ENCODE assay signal across 8 mouse cellular contexts in the genomic region with DNA sequence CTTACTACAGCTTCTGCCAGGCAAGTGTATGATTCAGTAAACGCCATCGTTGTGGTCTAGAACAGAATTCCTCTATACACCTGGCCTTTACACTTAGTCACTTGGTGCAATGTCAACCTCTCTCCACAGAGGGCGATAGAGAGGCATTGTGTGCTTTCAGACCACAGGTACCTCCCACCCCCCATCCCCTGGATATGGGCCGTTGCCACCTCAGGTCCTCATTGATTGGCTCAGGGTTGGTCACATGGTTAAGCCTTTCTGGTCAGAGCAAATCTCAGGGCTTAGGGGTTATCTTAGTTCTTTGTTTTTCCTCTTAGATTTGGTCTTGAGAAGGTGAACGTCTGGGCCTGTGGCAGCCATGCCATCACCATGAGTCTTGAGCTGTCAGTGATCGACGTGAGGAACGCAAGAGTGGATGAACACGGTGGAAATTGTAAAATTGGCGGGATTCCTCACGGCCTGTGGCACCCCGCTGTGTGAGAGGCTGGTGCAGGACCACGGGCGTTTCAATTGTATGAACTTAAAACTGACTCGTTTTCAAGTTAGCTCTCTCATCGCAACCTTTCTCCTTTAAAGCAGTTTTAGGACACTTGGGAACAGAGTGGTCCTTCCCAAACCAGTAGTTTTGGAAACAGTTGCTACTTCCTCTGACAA. TPM values are rescaled to one million over a fixed set of nuclear protein-coding genes. Genes with fewer than 3 reads are reported as not detected.
DNase-seq lines count a peak whose midpoint lies in the region; ATAC-seq lines count a peak whose summit lies in the region.

No protein-coding gene starts in this region.

- H3K27ac ChIP-seq in forebrain, embryonic 11.5 days (ENCODE audit: low read depth, low read length): no peak overlapping the region
- H3K27ac ChIP-seq in midbrain, embryonic 13.5 days: no peak overlapping the region
- no peak overlapping the region for H3K27ac ChIP-seq in heart, embryonic 12.5 days (ENCODE audit: poor library complexity, severe bottlenecking)

- no peaks in the 10 kb centered on the region; the same call in 1 of the 2 replicates for H3K4me1 ChIP-seq in forebrain, embryonic 11.5 days (replicated peaks; ENCODE audit: control insufficient read depth, insufficient read depth, low read length)
- H3K4me1 ChIP-seq in midbrain, embryonic 13.5 days (replicated peaks): no peaks in the 10 kb centered on the region
- H3K4me1 ChIP-seq in heart, embryonic 12.5 days (replicated peaks): no peaks in the 10 kb centered on the region; the same call in 1 of the 2 replicates

- no peaks in the 10 kb centered on the region for H3K36me3 ChIP-seq in forebrain, embryonic 11.5 days (ENCODE audit: control insufficient read depth, insufficient read depth, low read length)
- no peaks in the 10 kb centered on the region for H3K36me3 ChIP-seq in midbrain, embryonic 13.5 days
- no peaks in the 10 kb centered on the region for H3K36me3 ChIP-seq in heart, embryonic 12.5 days

- 15% methylated on average over 16 of the region's 16 CpGs for WGBS in forebrain, embryonic 11.5 days
- 13% methylated on average over 16 of the region's 16 CpGs for WGBS in midbrain, embryonic 13.5 days
- WGBS in heart, embryonic 12.5 days: 8% methylated on average over 16 of the region's 16 CpGs

- ATAC-seq in CD4-positive, CD25-positive, alpha-beta regulatory T cell, adult 4 months: no peak
- no peak for ATAC-seq in forebrain, embryonic 11.5 days (replicated peaks; ENCODE audit: low FRiP score)
- ATAC-seq in midbrain, embryonic 13.5 days: no peak
- no peak for ATAC-seq in heart, embryonic 12.5 days (ENCODE audit: insufficient number of reproducible peaks, low FRiP score)

- H3K4me3 ChIP-seq in forebrain, embryonic 11.5 days (ENCODE audit: low read depth, low read length): no peak overlapping the region
- no peak overlapping the region for H3K4me3 ChIP-seq in midbrain, embryonic 13.5 days (replicated peaks)
- H3K4me3 ChIP-seq in heart, embryonic 12.5 days: no peak overlapping the region

- H3K4me2 ChIP-seq in forebrain, embryonic 11.5 days (ENCODE audit: low read depth, low read length, severe bottlenecking): peak overlapping the region; percentile 36; the same call in 1 of the 2 replicates
- peak overlapping the region; percentile 32; the same call in 1 of the 2 replicates for H3K4me2 ChIP-seq in midbrain, embryonic 13.5 days (replicated peaks)
- H3K4me2 ChIP-seq in heart, embryonic 12.5 days: no peak overlapping the region

- no peaks in the 10 kb centered on the region for H3K27me3 ChIP-seq in forebrain, embryonic 11.5 days (ENCODE audit: control insufficient read depth, insufficient read depth, low read length)
- peaks cover 6% of the 10 kb centered on the region; the same call in 1 of the 2 replicates for H3K27me3 ChIP-seq in midbrain, embryonic 13.5 days
- peaks cover 75% of the 10 kb centered on the region for H3K27me3 ChIP-seq in heart, embryonic 12.5 days (replicated peaks)

- H3K9me3 ChIP-seq in forebrain, embryonic 11.5 days (ENCODE audit: control insufficient read depth, low read length): no peaks in the 10 kb centered on the region
- no peaks in the 10 kb centered on the region for H3K9me3 ChIP-seq in midbrain, embryonic 13.5 days
- H3K9me3 ChIP-seq in heart, embryonic 12.5 days (replicated peaks): no peaks in the 10 kb centered on the region

- no peak overlapping the region; the same call in 1 of the 2 replicates for H3K9ac ChIP-seq in forebrain, embryonic 11.5 days (ENCODE audit: low read length)
- H3K9ac ChIP-seq in midbrain, embryonic 13.5 days (replicated peaks): no peak overlapping the region
- H3K9ac ChIP-seq in heart, embryonic 12.5 days: no peak overlapping the region

- peak; percentile 75 for DNase-seq in CD4-positive, CD25-positive, alpha-beta regulatory T cell, adult 2 months (ENCODE audit: low read depth, low spot score)
- DNase-seq in ES-CJ7 (ENCODE audit: low read depth, low spot score): peak; percentile 98
- DNase-seq in forebrain, embryonic 11.5 days (ENCODE audit: low spot score): peak; percentile 80
- peak; percentile 66 to 76 for DNase-seq in kidney, postnatal 4 days
- peak; percentile 73 for DNase-seq in thymus, postnatal 4 days

RNA-seq across cellular contexts. Expression of a gene that starts 22.3 kb away (rescaled TPM):
- under 1 TPM; 0.59 to 0.62 TPM for polyA plus RNA-seq in CD4-positive, CD25-positive, alpha-beta regulatory T cell, adult 4 months (2017; shearing (Covaris generic))
- polyA plus RNA-seq in forebrain, embryonic 11.5 days (2014; fragmentation: Nextera tagmentation; extraction: Ambion mirVana): 8.5 and 9.1 TPM in 2 replicates
- 6.0 and 8.7 TPM in 2 replicates for polyA plus RNA-seq in midbrain, embryonic 13.5 days (2015; fragmentation: Nextera tagmentation; extraction: Ambion mirVana)
- 6.5 and 7.0 TPM in 2 replicates for polyA plus RNA-seq in heart, embryonic 12.5 days (2016; fragmentation: Nextera tagmentation; extraction: Ambion mirVana)

RNA-seq across cellular contexts. Expression of a gene that starts 22.4 kb away (rescaled TPM):
- polyA plus RNA-seq in CD4-positive, CD25-positive, alpha-beta regulatory T cell, adult 4 months (2017; shearing (Covaris generic)): 100 to 1,000 TPM; 101 to 112 TPM
- 58.6 and 65.3 TPM in 2 replicates for polyA plus RNA-seq in forebrain, embryonic 11.5 days (2014; fragmentation: Nextera tagmentation; extraction: Ambion mirVana)
- 68.0 and 71.8 TPM in 2 replicates for polyA plus RNA-seq in midbrain, embryonic 13.5 days (2015; fragmentation: Nextera tagmentation; extraction: Ambion mirVana)
- polyA plus RNA-seq in heart, embryonic 12.5 days (2016; fragmentation: Nextera tagmentation; extraction: Ambion mirVana): 96.2 and 101 TPM in 2 replicates

RNA-seq across cellular contexts. Expression of a gene that starts 22.6 kb away (rescaled TPM):
- 10 to 100 TPM; 24.7 to 35.6 TPM for polyA plus RNA-seq in CD4-positive, CD25-positive, alpha-beta regulatory T cell, adult 4 months (2017; shearing (Covaris generic))
- polyA plus RNA-seq in forebrain, embryonic 11.5 days (2014; fragmentation: Nextera tagmentation; extraction: Ambion mirVana): 25.6 and 30.3 TPM in 2 replicates
- polyA plus RNA-seq in midbrain, embryonic 13.5 days (2015; fragmentation: Nextera tagmentation; extraction: Ambion mirVana): 29.1 and 29.4 TPM in 2 replicates
- polyA plus RNA-seq in heart, embryonic 12.5 days (2016; fragmentation: Nextera tagmentation; extraction: Ambion mirVana): 15.0 and 15.5 TPM in 2 replicates

RNA-seq across cellular contexts. Expression of a gene that starts 28.8 kb away (rescaled TPM):
- not detected for polyA plus RNA-seq in CD4-positive, CD25-positive, alpha-beta regulatory T cell, adult 4 months (2017; shearing (Covaris generic))
- polyA plus RNA-seq in forebrain, embryonic 11.5 days (2014; fragmentation: Nextera tagmentation; extraction: Ambion mirVana): 1.5 and 2.2 TPM in 2 replicates
- polyA plus RNA-seq in midbrain, embryonic 13.5 days (2015; fragmentation: Nextera tagmentation; extraction: Ambion mirVana): 2.6 and 3.9 TPM in 2 replicates
- 2.1 and 2.7 TPM in 2 replicates for polyA plus RNA-seq in heart, embryonic 12.5 days (2016; fragmentation: Nextera tagmentation; extraction: Ambion mirVana)

RNA-seq across cellular contexts. Expression of a gene that starts 45.9 kb away (rescaled TPM):
- 1 to 10 TPM; 1.4 to 3.1 TPM for polyA plus RNA-seq in CD4-positive, CD25-positive, alpha-beta regulatory T cell, adult 4 months (2017; shearing (Covaris generic))
- 18.7 and 19.7 TPM in 2 replicates for polyA plus RNA-seq in forebrain, embryonic 11.5 days (2014; fragmentation: Nextera tagmentation; extraction: Ambion mirVana)
- 2.5 and 5.1 TPM in 2 replicates for polyA plus RNA-seq in midbrain, embryonic 13.5 days (2015; fragmentation: Nextera tagmentation; extraction: Ambion mirVana)
- 9.1 and 11.2 TPM in 2 replicates for polyA plus RNA-seq in heart, embryonic 12.5 days (2016; fragmentation: Nextera tagmentation; extraction: Ambion mirVana)
